Mouse (Mus musculus): ENCODE measurements around the gene Rhox2f. TPM values are rescaled to one million over a fixed set of nuclear protein-coding genes. Genes with fewer than 3 reads are reported as not detected.
"Not testable (repeated sequence)": the region's sequence is repeated elsewhere in the genome, so short reads cannot be mapped to it uniquely, and the experiment has no call there.

Gene Rhox2f
- polyA plus RNA-seq (2016; fragmentation: Nextera tagmentation; extraction: Ambion mirVana) = not detected in 2 replicates

DNA sequence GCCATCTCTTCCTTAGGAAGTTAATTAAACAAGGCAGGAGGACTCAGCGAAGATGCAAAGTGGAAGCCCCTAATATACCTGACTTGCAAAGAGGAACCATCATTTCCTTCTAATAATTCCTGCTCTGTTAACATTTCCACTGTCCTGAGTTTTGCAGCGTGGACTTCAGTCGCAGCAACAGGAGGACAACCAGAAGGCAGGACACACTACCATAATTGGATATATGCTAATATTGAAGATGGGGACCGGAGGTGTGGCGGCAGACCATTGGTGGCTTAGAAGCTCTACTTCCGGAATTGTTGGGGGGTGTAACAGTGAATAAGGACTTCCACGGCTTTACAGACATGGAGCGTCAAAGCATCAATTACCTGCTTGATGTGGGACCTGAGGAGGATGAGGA is at the start of gene Rhox2f:
Gene Rhox2f (plus strand): TSS at position 301 of the 400 bp plus-strand sequence.
- WGBS (ENCODE audit: insufficient replicate concordance) = 84% methylated on average over 8 of the region's 8 CpGs
- not testable (repeated sequence) for H3K27ac ChIP-seq; H3K4me2 ChIP-seq; H3K27me3 ChIP-seq (replicated peaks); ATAC-seq; H3K9me3 ChIP-seq (replicated peaks); H3K4me1 ChIP-seq; H3K9ac ChIP-seq; H3K36me3 ChIP-seq; H3K4me3 ChIP-seq

DNA sequence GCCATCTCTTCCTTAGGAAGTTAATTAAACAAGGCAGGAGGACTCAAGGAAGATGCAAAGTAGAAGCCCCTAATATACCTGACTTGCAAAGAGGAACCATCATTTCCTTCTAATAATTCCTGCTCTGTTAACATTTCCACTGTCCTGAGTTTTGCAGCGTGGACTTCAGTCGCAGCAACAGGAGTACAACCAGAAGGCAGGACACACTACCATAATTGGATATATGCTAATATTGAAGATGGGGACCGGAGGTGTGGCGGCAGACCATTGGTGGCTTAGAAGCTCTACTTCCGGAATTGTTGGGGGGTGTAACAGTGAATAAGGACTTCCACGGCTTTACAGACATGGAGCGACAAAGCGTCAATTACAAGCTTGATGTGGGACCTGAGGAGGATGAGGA is 41.1 kb upstream of the Rhox2f start, which contains the start of gene Rhox2e:
Gene Rhox2e (plus strand): TSS at position 301 of the 400 bp plus-strand sequence.
- H3K9me3 ChIP-seq (replicated peaks); H3K9ac ChIP-seq: not testable (repeated sequence)

DNA sequence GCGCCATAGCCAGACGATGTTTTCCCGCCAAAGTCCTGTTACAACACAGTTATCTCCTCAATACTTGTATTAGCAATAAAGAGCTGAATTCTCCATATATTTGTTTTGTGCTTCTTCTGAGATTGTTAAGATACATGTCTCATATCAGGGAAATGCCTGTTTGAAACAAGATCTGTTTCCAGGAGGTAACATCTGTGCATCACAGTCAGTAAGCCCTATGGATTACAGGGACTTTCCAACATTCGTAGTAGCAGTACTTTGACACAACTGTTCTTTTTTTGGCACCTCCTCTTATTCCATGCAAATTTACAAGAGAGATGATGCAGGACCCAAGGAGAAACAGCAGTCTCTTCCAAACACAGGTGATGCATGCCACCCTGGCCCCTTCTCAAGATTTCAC is 29.5 kb upstream of the Rhox2f start, which contains the start of gene Rhox3e:
Gene Rhox3e (plus strand): TSS at position 301 of the 400 bp plus-strand sequence.
- WGBS (ENCODE audit: insufficient replicate concordance) = no CpG with 5 or more reads among the region's 4 CpGs
- not testable (repeated sequence) for H3K4me2 ChIP-seq; H3K27ac ChIP-seq; H3K9me3 ChIP-seq (replicated peaks); H3K36me3 ChIP-seq; H3K27me3 ChIP-seq (replicated peaks); ATAC-seq; H3K9ac ChIP-seq; H3K4me3 ChIP-seq; H3K4me1 ChIP-seq

More for the DNA sequence above, 41.1 kb upstream of the Rhox2f start, which contains the start of gene Rhox2e:
- H3K4me1 ChIP-seq; H3K27me3 ChIP-seq (replicated peaks); H3K4me3 ChIP-seq; H3K4me2 ChIP-seq; H3K36me3 ChIP-seq; H3K27ac ChIP-seq; ATAC-seq: not testable (repeated sequence)
- 85% methylated on average over 2 of the region's 8 CpGs for WGBS (ENCODE audit: insufficient replicate concordance)

DNA sequence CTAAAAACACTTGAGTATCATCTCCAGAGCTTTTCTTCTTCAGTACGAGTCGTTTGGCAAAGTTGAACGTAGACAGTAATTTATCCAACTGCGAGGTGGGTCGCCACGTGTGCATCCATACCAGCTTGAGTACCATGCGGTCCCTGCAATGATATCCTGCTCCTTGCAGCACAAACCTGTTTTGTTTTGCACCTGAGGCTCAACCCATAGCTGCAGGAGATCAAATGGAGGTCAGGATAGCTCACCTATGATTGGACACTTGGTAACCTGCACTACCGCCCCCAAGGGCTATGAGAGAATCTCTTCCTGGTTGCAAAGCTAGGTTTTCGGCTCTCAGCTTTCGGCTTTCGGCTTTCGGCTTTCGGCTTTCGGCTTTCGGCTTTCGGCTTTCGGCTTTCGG is 14.1 kb upstream of the Rhox2f start, which contains the start of gene Rhox4e:
Gene Rhox4e (plus strand): TSS at position 301 of the 400 bp plus-strand sequence.
- not testable (repeated sequence) for H3K27me3 ChIP-seq (replicated peaks); ATAC-seq; H3K9me3 ChIP-seq (replicated peaks); H3K36me3 ChIP-seq; H3K4me2 ChIP-seq; H3K4me3 ChIP-seq; H3K4me1 ChIP-seq; H3K9ac ChIP-seq; H3K27ac ChIP-seq
- whole genome bisulfite sequencing (ENCODE audit: insufficient replicate concordance) = 87% methylated on average over 10 of the region's 18 CpGs

DNA sequence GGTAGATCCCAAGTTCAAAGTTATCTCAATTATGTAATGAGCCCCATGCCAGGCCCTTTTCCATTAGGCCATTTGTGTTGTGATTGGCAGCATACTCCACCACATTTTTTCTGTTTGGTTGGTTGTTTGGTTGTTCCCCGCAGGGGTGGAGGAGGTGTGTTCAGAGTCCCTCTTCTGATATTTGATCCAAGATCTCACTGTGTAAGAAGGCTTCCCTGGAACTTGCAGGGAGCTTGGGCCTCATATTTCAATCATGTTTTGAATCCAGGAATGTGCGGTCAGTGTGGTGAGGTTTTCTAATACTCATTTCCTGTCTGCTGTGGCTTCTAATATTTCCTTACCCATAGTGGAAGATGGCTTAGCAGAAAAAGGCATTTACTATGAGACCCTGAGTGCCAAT is 1.4 kb downstream of the Rhox2f start:
- not testable (repeated sequence) for H3K4me3 ChIP-seq; H3K27ac ChIP-seq; H3K9me3 ChIP-seq (replicated peaks); H3K27me3 ChIP-seq (replicated peaks); H3K36me3 ChIP-seq; H3K4me2 ChIP-seq; ATAC-seq; H3K4me1 ChIP-seq; H3K9ac ChIP-seq
- 46% methylated on average over 2 of the region's 2 CpGs for WGBS (ENCODE audit: insufficient replicate concordance)

DNA sequence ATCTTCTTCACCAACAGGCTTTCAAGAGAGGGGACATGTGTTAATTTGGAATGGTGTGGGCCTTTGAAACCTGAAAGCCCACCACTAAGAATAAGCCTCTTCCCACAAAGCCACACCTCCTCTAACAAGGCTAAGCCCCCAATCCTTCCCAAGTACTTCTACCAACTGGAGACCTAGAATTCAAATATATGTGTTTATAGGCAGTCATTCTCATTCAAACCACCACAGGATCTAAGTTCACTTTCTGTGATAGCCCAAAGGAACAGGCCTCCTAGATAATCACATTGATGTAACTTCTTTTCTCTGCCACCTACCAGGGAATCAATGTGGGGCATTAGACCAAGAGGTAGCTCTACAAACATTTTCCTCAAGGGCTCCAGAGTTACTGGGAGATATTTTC is 9.5 kb downstream of the Rhox2f start, which contains the start of gene Rhox3f:
Gene Rhox3f (plus strand): TSS at position 301 of the 400 bp plus-strand sequence.
- H3K9ac ChIP-seq; H3K9me3 ChIP-seq (replicated peaks); H3K4me2 ChIP-seq; H3K36me3 ChIP-seq; H3K27me3 ChIP-seq (replicated peaks); H3K4me3 ChIP-seq; ATAC-seq; H3K27ac ChIP-seq; H3K4me1 ChIP-seq: not testable (repeated sequence)

DNA sequence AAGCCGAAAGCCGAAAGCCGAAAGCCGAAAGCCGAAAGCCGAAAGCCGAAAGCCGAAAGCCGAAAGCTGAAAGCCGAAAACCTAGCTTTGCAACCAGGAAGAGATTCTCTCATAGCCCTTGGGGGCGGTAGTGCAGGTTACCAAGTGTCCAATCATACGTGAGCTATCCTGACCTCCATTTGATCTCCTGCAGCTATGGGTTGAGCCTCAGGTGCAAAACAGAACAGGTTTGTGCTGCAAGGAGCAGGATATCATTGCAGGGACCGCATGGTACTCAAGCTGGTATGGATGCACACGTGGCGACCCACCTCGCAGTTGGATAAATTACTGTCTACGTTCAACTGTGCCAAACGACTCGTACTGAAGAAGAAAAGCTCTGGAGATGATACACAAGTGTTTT is 36.4 kb downstream of the Rhox2f start, which contains the start of gene Rhox4f:
Gene Rhox4f (minus strand): TSS at position 101 of the 400 bp plus-strand sequence.
- not testable (repeated sequence) for H3K9ac ChIP-seq; H3K27ac ChIP-seq; H3K27me3 ChIP-seq (replicated peaks); H3K36me3 ChIP-seq; H3K4me3 ChIP-seq; H3K4me1 ChIP-seq; H3K9me3 ChIP-seq (replicated peaks); H3K4me2 ChIP-seq; ATAC-seq
- 80% methylated on average over 18 of the region's 19 CpGs for WGBS (ENCODE audit: insufficient replicate concordance)

Other genes starting within 250 kb of the Rhox2f start
- gene Rhox3a2, start 191.4 kb upstream of the Rhox2f start, polyA plus RNA-seq (2016; fragmentation: Nextera tagmentation; extraction: Ambion mirVana) = not detected in 2 replicates
- gene Rhox4a2, start 180.6 kb upstream of the Rhox2f start, polyA plus RNA-seq (2016; fragmentation: Nextera tagmentation; extraction: Ambion mirVana) = not detected in 2 replicates
- not detected in 2 replicates for gene Rhox2b, start 159.3 kb upstream of the Rhox2f start, polyA plus RNA-seq (2016; fragmentation: Nextera tagmentation; extraction: Ambion mirVana)
- not detected in 2 replicates for gene Rhox4b, start 138.9 kb upstream of the Rhox2f start, polyA plus RNA-seq (2016; fragmentation: Nextera tagmentation; extraction: Ambion mirVana)
- gene Rhox2c, start 117.7 kb upstream of the Rhox2f start, polyA plus RNA-seq (2016; fragmentation: Nextera tagmentation; extraction: Ambion mirVana) = not detected in 2 replicates
- gene Rhox3c, start 112.8 kb upstream of the Rhox2f start, polyA plus RNA-seq (2016; fragmentation: Nextera tagmentation; extraction: Ambion mirVana) = not detected in 2 replicates
- not detected in 2 replicates for gene Rhox4c, start 91.1 kb upstream of the Rhox2f start, polyA plus RNA-seq (2016; fragmentation: Nextera tagmentation; extraction: Ambion mirVana)
- not detected in 2 replicates for gene Rhox2d, start 78.0 kb upstream of the Rhox2f start, polyA plus RNA-seq (2016; fragmentation: Nextera tagmentation; extraction: Ambion mirVana)
- not detected in 2 replicates for gene Rhox4d, start 57.0 kb upstream of the Rhox2f start, polyA plus RNA-seq (2016; fragmentation: Nextera tagmentation; extraction: Ambion mirVana)
- not detected in 2 replicates for gene Rhox2e, start 41.0 kb upstream of the Rhox2f start, polyA plus RNA-seq (2016; fragmentation: Nextera tagmentation; extraction: Ambion mirVana)
- gene Rhox3e, start 29.4 kb upstream of the Rhox2f start, polyA plus RNA-seq (2016; fragmentation: Nextera tagmentation; extraction: Ambion mirVana) = not detected in 2 replicates
- gene Rhox4e, start 14.0 kb upstream of the Rhox2f start, polyA plus RNA-seq (2016; fragmentation: Nextera tagmentation; extraction: Ambion mirVana) = not detected in 2 replicates
- gene Rhox3f, start 9.6 kb downstream of the Rhox2f start, polyA plus RNA-seq (2016; fragmentation: Nextera tagmentation; extraction: Ambion mirVana) = not detected in 2 replicates
- not detected in 2 replicates for gene Rhox4f, start 36.3 kb downstream of the Rhox2f start, polyA plus RNA-seq (2016; fragmentation: Nextera tagmentation; extraction: Ambion mirVana)
- not detected in 2 replicates for gene Rhox3g, start 57.2 kb downstream of the Rhox2f start, polyA plus RNA-seq (2016; fragmentation: Nextera tagmentation; extraction: Ambion mirVana)
- gene Rhox2g, start 72.1 kb downstream of the Rhox2f start, polyA plus RNA-seq (2016; fragmentation: Nextera tagmentation; extraction: Ambion mirVana) = not detected in 2 replicates
- gene Rhox4g, start 79.9 kb downstream of the Rhox2f start, polyA plus RNA-seq (2016; fragmentation: Nextera tagmentation; extraction: Ambion mirVana) = not detected in 2 replicates
- not detected in 2 replicates for gene Rhox3h, start 97.4 kb downstream of the Rhox2f start, polyA plus RNA-seq (2016; fragmentation: Nextera tagmentation; extraction: Ambion mirVana)
- gene Rhox2h, start 101.9 kb downstream of the Rhox2f start, polyA plus RNA-seq (2016; fragmentation: Nextera tagmentation; extraction: Ambion mirVana) = not detected in 2 replicates
- gene Rhox5, start 233.4 kb downstream of the Rhox2f start, polyA plus RNA-seq (2016; fragmentation: Nextera tagmentation; extraction: Ambion mirVana) = 7.3 and 7.5 TPM in 2 replicates